Mouse (Mus musculus) testis, adult 2 months (tissue): Measurements from ENCODE around the gene Rad51b. TPM values are rescaled to one million over a fixed set of nuclear protein-coding genes. Genes with fewer than 3 reads are reported as not detected.
A peak's percentile ranks its signal among the peaks of the same experiment; 100 is the strongest.

ENCODE experiments used
- H3K27ac ChIP-seq: fragments of 200-500 bp; 2 replicates; pipeline ENCODE4 v1.5.1; 2012; ENCODE audit warnings: low read depth, low read length; ENCODE audit not compliant: control insufficient read depth, insufficient read depth
- H3K27me3 ChIP-seq: fragments of 200-500 bp; 2 replicates; pipeline ENCODE4 v1.6.1; 2012; ENCODE audit warnings: mild to moderate bottlenecking, low read length, moderate library complexity; ENCODE audit not compliant: control insufficient read depth, insufficient read depth
- H3K36me3 ChIP-seq: fragments of 200-500 bp; 2 replicates; pipeline ENCODE4 v1.6.1; 2012; ENCODE audit warnings: mild to moderate bottlenecking, low read length; ENCODE audit not compliant: control insufficient read depth, insufficient read depth
- H3K4me1 ChIP-seq: fragments of 200-500 bp; 2 replicates; pipeline ENCODE4 v1.6.1; 2012; ENCODE audit warnings: low read length; ENCODE audit not compliant: control insufficient read depth, insufficient read depth
- H3K4me3 ChIP-seq: fragments of 200-500 bp; 2 replicates; pipeline ENCODE4 v1.5.1; 2012; ENCODE audit warnings: low read depth, mild to moderate bottlenecking, low read length, moderate library complexity, mixed read lengths; ENCODE audit not compliant: control insufficient read depth
- CTCF ChIP-seq: fragments of 200-500 bp; IDR thresholded peaks from 2 replicates; pipeline ENCODE4 v1.5.1; 2012; ENCODE audit warnings: low read depth, mild to moderate bottlenecking, inconsistent platforms, low read length, moderate library complexity; ENCODE audit not compliant: control insufficient read depth, insufficient read depth, insufficient replicate concordance
- POLR2A ChIP-seq: fragments of 200-500 bp; IDR thresholded peaks from 2 replicates; pipeline ENCODE4 v1.6.1; 2012; ENCODE audit warnings: low read depth, mild to moderate bottlenecking, inconsistent platforms, low read length, moderate library complexity; ENCODE audit not compliant: control insufficient read depth
- polyA plus RNA-seq: library from polyadenylated mRNA; depleted of rRNA; stranded (reverse); fragments of >200 nt; gene quantifications from 2 replicates; pipeline ENCODE4 v1.2.3, GENCODE M21; 2012

Rad51b gene
- polyA plus RNA-seq, 1 experiment, result 2.7 TPM

DNA sequence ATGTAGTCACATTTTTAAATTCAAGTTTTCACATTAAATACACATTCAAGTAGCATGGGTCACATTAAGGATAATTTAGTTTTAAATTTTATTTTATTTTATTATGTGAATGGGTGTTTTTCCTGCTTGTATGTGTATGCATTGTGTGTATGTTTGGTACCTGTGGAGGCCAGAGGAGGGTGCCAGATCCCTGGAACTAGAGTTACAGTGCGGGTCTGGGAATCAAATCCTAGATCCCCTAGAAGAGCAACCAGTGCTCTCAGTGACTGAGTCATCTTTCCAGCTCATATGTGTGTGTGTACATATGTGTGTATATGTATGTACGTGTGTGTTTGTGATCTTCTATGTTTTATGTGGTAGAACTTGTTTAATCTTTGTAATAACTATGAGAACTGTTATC lies 62.3 kb downstream of the Rad51b start:
- H3K4me1 ChIP-seq, result no peaks in the 10 kb centered on the region
- TF ChIP-seq CTCF (no peak), POLR2A (no peak)
- no peak overlapping the region for H3K4me3 ChIP-seq
- no peak overlapping the region for H3K27ac ChIP-seq
- H3K36me3 ChIP-seq, result no peaks in the 10 kb centered on the region
- no peaks in the 10 kb centered on the region for H3K27me3 ChIP-seq

DNA sequence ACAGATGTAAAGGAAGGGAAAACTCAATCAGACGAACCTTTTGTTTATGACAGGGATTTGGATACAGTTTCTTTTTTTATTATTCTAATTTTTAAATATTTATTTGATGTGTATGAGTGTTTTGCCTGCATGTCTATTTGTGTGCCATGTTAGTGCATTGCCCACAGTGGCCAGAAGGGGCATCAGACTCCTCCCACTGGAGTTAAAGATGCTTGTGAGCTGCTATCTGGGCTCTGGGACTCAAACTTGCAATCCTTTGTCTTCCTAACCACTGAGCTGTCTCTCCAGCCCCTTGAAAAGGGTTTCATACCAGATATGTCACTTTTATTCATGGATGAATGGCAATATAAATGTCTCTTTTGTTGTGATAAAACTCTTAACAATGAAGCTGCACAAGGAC lies 65.1 kb downstream of the Rad51b start:
- Histone ChIP-seq H3K27ac (no peak overlapping the region), H3K4me3 (no peak overlapping the region), H3K36me3 (no peaks in the 10 kb centered on the region), H3K4me1 (no peaks in the 10 kb centered on the region), H3K27me3 (no peaks in the 10 kb centered on the region)
- TF ChIP-seq POLR2A, result no peak
- TF ChIP-seq CTCF, result peak; percentile 18; the same call in 1 of the 2 replicates

DNA sequence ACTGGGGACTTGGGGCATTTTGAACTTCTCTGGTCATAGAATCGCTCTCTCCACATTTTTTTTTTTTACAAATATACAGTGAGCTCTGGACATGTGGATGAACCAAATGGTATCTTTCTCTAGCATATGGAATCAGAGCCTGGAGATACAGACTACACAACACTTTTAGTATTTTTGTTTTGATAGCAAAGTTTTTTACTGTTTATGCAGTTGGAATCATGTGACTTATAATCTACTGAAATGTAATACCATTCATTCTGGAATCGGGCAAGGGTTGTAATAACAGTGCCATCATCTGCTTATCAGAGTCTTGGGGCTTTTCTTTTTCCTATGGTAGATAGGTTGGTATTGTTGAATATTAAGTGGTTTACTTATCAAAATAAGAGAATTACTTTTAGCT lies 67.2 kb downstream of the Rad51b start:
- Histone ChIP-seq H3K27me3 (no peaks in the 10 kb centered on the region), H3K27ac (no peak overlapping the region), H3K4me1 (no peaks in the 10 kb centered on the region), H3K4me3 (no peak overlapping the region), H3K36me3 (no peaks in the 10 kb centered on the region)
- TF ChIP-seq POLR2A, result no peak

DNA sequence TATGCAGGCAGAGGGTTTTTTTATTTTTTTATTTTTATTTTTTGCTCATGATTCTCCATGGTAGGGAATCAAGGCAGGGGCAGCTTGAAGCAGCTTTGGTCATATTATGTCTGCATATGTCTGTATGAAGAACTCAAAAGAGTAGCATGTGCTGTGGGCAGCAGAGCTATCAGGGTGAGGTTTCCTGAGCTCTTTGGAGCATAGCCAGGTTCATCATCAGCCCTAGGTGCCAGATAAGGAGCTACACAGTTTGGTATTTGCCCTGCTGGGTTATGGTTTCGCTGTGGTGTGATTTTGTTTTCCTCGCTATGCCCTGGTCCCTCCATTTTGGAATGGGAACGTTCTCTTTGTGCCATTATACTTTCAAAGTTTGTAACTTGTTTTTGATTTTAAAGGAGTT lies 71.7 kb downstream of the Rad51b start:
- Histone ChIP-seq H3K27me3 (no peaks in the 10 kb centered on the region), H3K27ac (no peak overlapping the region), H3K4me1 (no peaks in the 10 kb centered on the region), H3K4me3 (no peak overlapping the region), H3K36me3 (no peaks in the 10 kb centered on the region)
- TF ChIP-seq CTCF (no peak), POLR2A (no peak)

DNA sequence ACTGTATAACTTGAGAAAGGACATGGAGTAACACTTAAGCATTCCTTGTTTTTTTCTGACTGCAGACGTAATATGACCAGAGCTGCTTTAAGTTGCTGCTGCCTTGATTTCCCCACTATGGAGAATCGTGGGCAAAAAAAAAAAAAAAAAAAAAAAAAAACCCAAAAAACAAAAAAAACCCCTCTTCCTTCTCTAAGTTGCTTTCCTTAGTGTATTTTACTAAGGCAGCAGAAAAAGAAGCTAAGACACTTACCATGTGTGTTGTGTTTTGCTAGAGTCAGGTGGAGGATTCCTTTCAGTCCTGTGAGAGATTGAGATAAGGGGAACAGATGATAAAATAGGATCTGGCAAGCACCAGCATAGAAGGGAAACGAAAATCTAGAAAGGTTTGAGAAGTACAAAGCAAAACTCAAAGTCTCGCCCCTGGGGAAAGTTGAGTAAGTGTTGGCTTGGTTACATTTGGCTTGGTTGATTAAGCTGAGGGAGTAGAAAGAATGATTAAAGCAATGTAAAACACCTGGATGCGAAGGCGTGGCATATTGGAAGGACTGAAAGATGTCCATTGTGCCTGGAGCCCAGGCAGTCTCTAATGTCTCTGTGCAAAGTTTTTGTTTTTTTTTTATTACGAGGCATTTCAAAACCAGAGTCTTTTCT lies 72.6 kb downstream of the Rad51b start:
- Histone ChIP-seq H3K27me3 (no peaks in the 10 kb centered on the region), H3K4me1 (no peaks in the 10 kb centered on the region), H3K4me3 (no peak overlapping the region), H3K27ac (no peak overlapping the region), H3K36me3 (no peaks in the 10 kb centered on the region)
- TF ChIP-seq CTCF (no peak), POLR2A (no peak)

- no peak overlapping the region for H3K4me3 ChIP-seq
- no peaks in the 10 kb centered on the region for H3K36me3 ChIP-seq
- no peaks in the 10 kb centered on the region for H3K4me1 ChIP-seq
- no peak overlapping the region for H3K27ac ChIP-seq
- no peaks in the 10 kb centered on the region for H3K27me3 ChIP-seq
- TF ChIP-seq POLR2A (no peak), CTCF (no peak)
Measured at GRCm38 (mm10) chr12:79372697-79373096, 75.6 kb downstream of the Rad51b start.

DNA sequence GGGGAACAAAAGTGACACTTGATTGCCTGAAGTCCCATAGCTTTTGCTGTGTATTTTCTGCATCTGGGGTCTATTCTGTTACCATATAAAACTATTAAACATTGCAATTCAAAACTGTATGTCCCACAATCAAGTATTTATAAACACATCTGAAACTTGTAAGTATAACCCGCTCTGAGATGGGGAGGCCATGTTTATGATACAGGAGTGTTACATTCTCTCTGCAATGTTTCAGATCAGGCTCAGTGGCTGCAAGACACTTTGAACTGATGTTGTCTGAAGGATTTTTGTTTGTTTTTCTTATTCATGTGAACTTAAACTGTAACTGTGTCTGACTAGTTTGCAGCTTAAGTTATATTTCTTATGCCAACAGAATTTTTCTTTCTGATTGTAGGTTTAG lies 80.3 kb downstream of the Rad51b start:
- TF ChIP-seq POLR2A (no peak), CTCF (no peak)
- Histone ChIP-seq H3K27ac (no peak overlapping the region), H3K4me1 (no peaks in the 10 kb centered on the region), H3K4me3 (no peak overlapping the region), H3K27me3 (no peaks in the 10 kb centered on the region), H3K36me3 (no peaks in the 10 kb centered on the region)

DNA sequence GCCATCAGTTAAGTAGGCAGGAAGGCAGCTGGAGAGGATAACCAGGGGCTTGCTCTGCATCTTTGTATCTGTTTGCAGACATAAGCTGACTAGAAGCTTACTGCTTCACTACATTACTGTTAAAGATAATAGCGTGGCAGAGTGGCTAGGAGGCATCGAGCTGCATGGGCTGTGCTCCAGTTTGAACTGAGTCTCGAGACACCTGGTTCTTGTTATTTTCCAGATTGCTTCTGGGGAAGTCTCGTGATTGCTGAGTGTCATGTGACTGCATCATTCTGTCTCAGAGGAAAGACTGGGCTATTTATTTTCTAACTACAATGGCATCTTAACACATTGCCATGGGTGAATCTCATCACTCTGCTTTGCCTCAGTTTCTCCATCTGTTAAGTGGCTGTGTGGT lies 80.8 kb downstream of the Rad51b start:
- Histone ChIP-seq H3K27ac (no peak overlapping the region), H3K27me3 (no peaks in the 10 kb centered on the region), H3K36me3 (no peaks in the 10 kb centered on the region), H3K4me1 (no peaks in the 10 kb centered on the region), H3K4me3 (no peak overlapping the region)
- TF ChIP-seq CTCF, result no peak
- TF ChIP-seq POLR2A, result no peak
